Mouse (Mus musculus): Measurements from ENCODE around the gene Nr5a1.

Nr5a1 gene

GRCm38 (mm10) chr2:38650340-38650739 lies 64.0 kb downstream of the Nr5a1 start:
- no peak for DNase-seq (ENCODE audit: low spot score in 2 of 2)

DNA sequence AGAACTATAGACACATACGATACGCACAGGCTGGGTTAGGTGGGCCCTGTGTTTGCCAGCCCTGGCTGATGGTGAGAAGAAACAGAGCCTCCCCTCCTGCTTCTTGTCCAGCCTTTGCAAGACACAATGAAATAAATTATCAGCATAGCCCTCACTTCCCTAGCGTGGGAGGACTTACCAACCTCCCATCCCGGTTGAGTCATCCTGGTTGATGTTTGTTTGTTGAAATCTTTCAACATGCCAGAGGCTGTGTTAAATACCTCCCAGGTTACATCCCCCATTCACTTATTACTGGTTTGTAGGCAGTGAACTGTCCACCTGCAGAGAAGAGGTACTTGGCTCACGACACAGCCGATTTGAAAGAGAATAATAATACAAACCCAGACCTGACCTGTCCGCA lies 66.7 kb downstream of the Nr5a1 start:
- DNase-seq (ENCODE audit: low spot score in 2 of 2), result no peak

DNA sequence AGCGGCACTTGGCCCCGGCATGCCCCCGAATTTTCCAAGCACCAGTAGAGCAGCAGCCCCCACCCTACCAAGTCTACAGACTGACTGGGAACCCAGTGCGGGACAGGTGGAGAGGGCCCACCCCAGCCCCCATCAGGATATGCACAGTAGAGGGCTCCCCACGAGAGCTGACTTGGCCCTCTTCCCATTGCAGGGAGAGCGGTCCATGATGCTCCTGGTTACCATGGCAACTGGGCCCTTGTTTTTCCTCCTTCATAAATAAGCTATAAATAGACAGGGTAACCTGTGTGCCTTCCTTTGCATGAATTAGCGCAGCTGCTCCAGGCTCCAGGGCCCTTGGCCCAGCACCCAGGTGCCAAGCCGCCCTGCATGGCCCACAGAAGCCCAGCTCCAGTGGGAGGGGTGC lies 67.1 kb downstream of the Nr5a1 start:
- peak; percentile 73 to 81 for DNase-seq (ENCODE audit: low spot score in 2 of 2)

GRCm38 (mm10) chr2:38645936-38646335 lies 68.4 kb downstream of the Nr5a1 start:
- DNase-seq (ENCODE audit: low spot score in 2 of 2), result peak; percentile 84 to 86

- DNase-seq (ENCODE audit: low spot score in 2 of 2), result peak; percentile 94
Observed at GRCm38 (mm10) chr2:38643625-38644427, 70.5 kb downstream of the Nr5a1 start, which contains the start of gene Psmb7. Gene Psmb7, minus strand, starts transcription at chr2:38644087.
